In genomic region chr8:79952857-79953256, GRCm38 (mm10) we compare ENCODE assay signal across 8 mouse cellular contexts.
DNase-seq lines count a peak whose midpoint lies in the region; ATAC-seq and TF ChIP-seq lines count a peak whose summit lies in the region.
"Had no signal": no experiment of that assay in that cellular context is flagged by ENCODE, and none has a peak within 500 bp of the region (broad histone marks: within the 10 kb centered on the region; RNA-seq: fewer than 3 reads in every experiment).

No protein-coding gene starts in this region.

- DNase-seq in kidney, postnatal 14 days = peak; percentile 7
- DNase-seq in kidney, postnatal 4 days = no peak
- peak; percentile 45 for DNase-seq in ZHBTc4 (ENCODE audit: low read depth, low spot score)
- DNase-seq in gastrocnemius, adult 8-10 months (ENCODE audit: low spot score in 2 of 2) = no peak
- no peak for DNase-seq in heart, postnatal 36 days

- intact Hi-C loops in heart, postnatal 36 days (cut with DNase I) = no loop called here

- H3K9me3 ChIP-seq in E14TG2a.4 (ENCODE audit: low read length) = no peaks in the 10 kb centered on the region

- H3K36me3 ChIP-seq in E14TG2a.4 (ENCODE audit: insufficient read depth, low read length) = no peaks in the 10 kb centered on the region

- TF ChIP-seq CTCF in E14TG2a.4 (conservative IDR thresholded peaks at IDR 0.05; ENCODE audit: low read length) = peak; percentile 38

- H3K4me1 ChIP-seq in E14TG2a.4 (replicated peaks; ENCODE audit: low read depth, low read length) = no peaks in the 10 kb centered on the region

- peak; percentile 95 for ATAC-seq in megakaryocyte progenitor cell, adult 5-6 weeks (replicated peaks; ENCODE audit: poor library complexity)
- ATAC-seq: inflammation-experienced regulatory T-cells, adult 6 months had no signal

- H3K27me3 ChIP-seq in E14TG2a.4 (ENCODE audit: insufficient read depth, low read length) = no peaks in the 10 kb centered on the region

- no peak overlapping the region for H3K4me3 ChIP-seq in E14TG2a.4 (replicated peaks; ENCODE audit: low read length)

Comparison
In these comparisons a context has a peak if more than half of its experiments do, and no peak if none do; other contexts are left out.
1. DNase-seq: peak in kidney, postnatal 14 days (single experiment) and ZHBTc4 (single experiment); none in kidney, postnatal 4 days (0 of 2), gastrocnemius, adult 8-10 months (0 of 2) and heart, postnatal 36 days (0 of 2).